Mouse (Mus musculus) layer of hippocampus, postnatal 10 days (tissue): ENCODE measurements around the gene Olfr109. TPM values are rescaled to one million over a fixed set of nuclear protein-coding genes. Genes with fewer than 3 reads are reported as not detected.

Experiments used
- DNase-seq, 2 experiments: peaks; one replicate each; pipeline ENCODE4 v3.0.0; 2021; ENCODE audit warnings: low spot score in 2 of 2
- long read RNA-seq: library from polyadenylated mRNA; stranded (forward); transcript quantifications from one replicate; pipeline ENCODE4 v2.0.0, GENCODE M21; 2023
- total RNA-seq, 2 experiments: library from RNA; stranded (reverse); gene quantifications; 2 replicates each; pipeline ENCODE4 v1.2.3; 2021

The Olfr109 gene
- not detected for total RNA-seq
- long read RNA-seq: 0 reads

DNA sequence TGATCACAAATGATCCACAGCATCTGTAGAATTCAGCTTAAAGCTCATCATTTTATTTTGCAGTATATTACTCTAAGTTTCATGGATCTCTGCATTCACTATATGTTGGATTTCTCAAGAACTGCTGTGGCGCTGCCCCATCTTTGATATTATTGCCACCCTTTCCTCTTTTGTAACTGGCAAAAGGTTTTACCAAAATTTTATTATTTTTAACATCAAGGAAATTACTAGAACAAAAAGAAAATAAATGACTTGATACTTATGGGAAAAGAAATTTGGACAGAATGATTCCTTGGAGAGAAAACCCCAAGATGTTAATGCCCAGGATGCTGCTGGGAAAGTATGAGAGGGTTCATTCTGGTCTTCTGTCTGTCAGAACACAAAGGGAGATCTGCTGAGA is at the start of gene Olfr109:
Gene Olfr109, plus strand, starts transcription at position 301 of the 400 bp plus-strand sequence.
- DNase-seq: no peak

DNA sequence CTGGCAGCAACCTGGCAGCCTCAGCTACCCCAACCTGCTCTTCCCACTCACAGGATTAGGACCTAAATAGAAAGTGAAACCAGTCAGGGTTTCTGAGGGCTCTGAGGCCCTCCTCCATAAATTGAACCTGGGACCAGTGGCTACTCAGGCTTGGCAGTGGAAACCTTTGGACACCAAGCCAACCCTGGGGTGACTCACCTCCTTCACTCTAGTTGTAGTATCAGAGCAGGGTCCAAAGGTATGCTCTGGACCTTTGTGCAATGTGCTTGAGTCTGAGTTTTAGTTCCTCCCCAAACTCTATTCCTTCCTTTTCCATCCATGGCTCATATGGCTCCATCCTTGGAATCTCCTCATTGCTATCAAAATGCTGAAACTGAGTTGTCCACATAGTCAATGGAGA is 45.3 kb upstream of the Olfr109 start:
- DNase-seq: no peak

DNA sequence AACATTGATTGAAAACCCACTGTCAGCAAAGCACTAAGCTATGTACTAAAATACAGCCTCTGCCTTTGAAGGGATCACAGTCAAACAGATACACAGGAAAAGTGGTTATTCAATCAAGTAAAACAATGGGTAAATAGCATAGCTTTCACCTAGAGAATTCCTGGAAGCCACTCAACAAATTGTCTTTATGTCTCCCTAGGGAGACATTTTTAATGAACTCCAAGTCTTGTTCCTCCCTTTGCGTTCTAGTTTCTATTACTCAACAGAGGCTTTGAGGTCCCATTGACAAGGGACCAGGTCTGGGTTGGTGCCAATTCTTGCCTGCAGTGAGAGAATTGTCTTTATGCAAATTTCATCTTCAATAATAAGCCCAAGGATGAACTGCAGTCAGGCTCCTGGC is 13.5 kb upstream of the Olfr109 start, which contains the start of gene Olfr108:
Gene Olfr108, plus strand, starts transcription at position 301 of the 400 bp plus-strand sequence.
- no peak for DNase-seq

- DNase-seq: no peak
These were observed 24.7 kb downstream of the Olfr109 start, which contains the start of gene H2-M2 for GRCm38 (mm10) chr17:37483452-37483851. Gene H2-M2 (minus strand): TSS chr17:37483552.

DNA sequence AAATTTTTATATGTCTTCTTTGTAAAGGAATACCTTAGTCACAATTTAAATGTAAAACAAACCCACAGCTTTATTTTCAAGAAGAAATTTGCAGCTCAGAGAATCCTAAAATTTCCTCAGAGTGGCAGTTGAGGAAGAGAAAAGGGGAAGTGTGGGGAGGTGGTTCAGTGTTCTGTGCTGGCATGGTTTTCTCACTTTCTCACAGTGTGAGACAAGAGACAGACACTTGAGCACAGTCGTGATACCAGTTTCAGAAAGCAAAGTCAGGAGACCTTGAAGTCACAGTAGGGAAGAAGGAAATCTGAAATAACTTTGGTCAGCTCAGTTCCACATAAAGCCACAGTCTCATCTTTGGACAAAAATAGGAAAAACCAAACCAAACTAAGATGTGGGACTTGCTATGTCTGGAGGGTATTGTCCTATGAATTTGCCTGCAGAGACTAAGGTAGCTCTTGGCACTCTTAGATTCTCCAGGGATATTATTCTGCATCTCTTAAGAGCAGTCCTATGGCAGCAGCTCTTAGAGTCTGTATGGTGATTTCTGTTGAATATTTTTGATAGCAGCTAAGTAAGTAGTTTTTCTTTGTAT is 33.3 kb downstream of the Olfr109 start, which contains the start of gene Olfr110:
Gene Olfr110, plus strand, starts transcription at position 539 of the 589 bp plus-strand sequence.
- no peak for DNase-seq

GRCm38 (mm10) chr17:37507730-37508129 is 49.0 kb downstream of the Olfr109 start, which contains the start of gene Olfr111:
Gene Olfr111 (plus strand): TSS chr17:37508030.
- DNase-seq: no peak

Other genes starting within 250 kb of the Olfr109 start
- not detected for gene Olfr95, start 245.8 kb upstream of the Olfr109 start, total RNA-seq
- not detected for gene Olfr96, start 238.8 kb upstream of the Olfr109 start, total RNA-seq
- gene Olfr97, start 221.6 kb upstream of the Olfr109 start, total RNA-seq: not detected
- gene Olfr98, start 195.2 kb upstream of the Olfr109 start, total RNA-seq: not detected
- gene H2-M3, start 188.7 kb upstream of the Olfr109 start, total RNA-seq: 1 to 10 TPM; 1.7 to 2.5 TPM
- not detected for gene Olfr99, start 175.5 kb upstream of the Olfr109 start, total RNA-seq
- gene Olfr101, start 154.6 kb upstream of the Olfr109 start, total RNA-seq: not detected
- not detected for gene Olfr102, start 141.9 kb upstream of the Olfr109 start, total RNA-seq
- not detected for gene Olfr103, start 119.2 kb upstream of the Olfr109 start, total RNA-seq
- not detected for gene Olfr104-ps, start 99.3 kb upstream of the Olfr109 start, total RNA-seq
- gene Olfr105-ps, start 79.9 kb upstream of the Olfr109 start, total RNA-seq: not detected
- gene Olfr106-ps, start 68.5 kb upstream of the Olfr109 start, total RNA-seq: not detected
- gene Olfr107, start 59.7 kb upstream of the Olfr109 start, total RNA-seq: under 1 TPM in 1 of 2 experiments, not detected in 1; 0.11 TPM
- not detected for gene Olfr108, start 13.4 kb upstream of the Olfr109 start, total RNA-seq
- not detected for gene H2-M2, start 24.6 kb downstream of the Olfr109 start, total RNA-seq
- not detected for gene Olfr110, start 33.6 kb downstream of the Olfr109 start, total RNA-seq
- not detected for gene Olfr111, start 49.1 kb downstream of the Olfr109 start, total RNA-seq
- not detected for gene Olfr112, start 110.5 kb downstream of the Olfr109 start, total RNA-seq
- gene Olfr113, start 118.7 kb downstream of the Olfr109 start, total RNA-seq: not detected
- not detected for gene Olfr114, start 133.8 kb downstream of the Olfr109 start, total RNA-seq
- not detected for gene Olfr115, start 168.2 kb downstream of the Olfr109 start, total RNA-seq
- gene Olfr116, start 168.3 kb downstream of the Olfr109 start, total RNA-seq: not detected
- not detected for gene Olfr117, start 204.9 kb downstream of the Olfr109 start, total RNA-seq
- not detected for gene Olfr118, start 208.1 kb downstream of the Olfr109 start, total RNA-seq
- not detected for gene Olfr119, start 237.6 kb downstream of the Olfr109 start, total RNA-seq